Mouse (Mus musculus) lung, postnatal 14 days (tissue): Measurements from ENCODE around the gene Lypla2.

Experiments
- DNase-seq: peaks from one replicate; pipeline ENCODE4 v3.0.0; 2021

Lypla2 gene

DNA sequence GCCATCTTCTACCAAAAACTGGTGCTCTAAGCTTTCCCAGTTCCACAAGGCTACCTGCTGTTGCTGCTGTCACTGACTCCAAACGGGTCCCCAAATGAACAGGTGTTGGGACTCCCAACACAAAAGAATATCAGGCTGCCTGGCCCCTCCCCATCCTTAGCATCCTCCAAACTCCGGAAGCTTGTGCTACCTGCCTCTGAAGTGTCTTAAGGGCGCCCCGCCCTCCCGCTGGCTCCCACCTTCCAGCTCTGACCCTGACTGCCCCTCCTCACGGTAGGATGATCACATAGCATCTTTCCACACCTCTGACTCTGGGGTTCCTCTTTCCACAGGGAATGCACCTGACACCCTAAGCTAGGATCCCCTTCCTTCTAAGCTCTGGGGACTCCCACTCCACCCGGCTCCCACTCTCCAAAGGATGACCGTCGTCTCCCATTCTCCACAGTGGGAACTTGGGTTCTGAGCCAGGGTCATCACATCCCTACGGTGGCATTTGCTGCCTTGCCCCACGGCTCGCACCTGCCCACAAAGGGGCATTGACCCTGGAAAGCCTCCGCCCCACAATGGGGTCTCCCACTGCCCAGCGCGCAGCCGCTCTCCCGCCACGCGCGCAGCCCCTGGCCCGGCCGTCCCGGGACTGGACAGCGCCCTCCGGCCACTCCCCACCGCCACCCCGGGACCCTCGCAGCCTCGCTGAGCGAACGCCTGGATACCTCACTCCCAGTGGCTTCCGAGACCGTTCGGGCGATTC is 446 bp downstream of the Lypla2 start:
- DNase-seq = no peak

GRCm38 (mm10) chr4:135970585-135970984 is 1.8 kb downstream of the Lypla2 start:
- no peak for DNase-seq

- DNase-seq = no peak
Measured at GRCm38 (mm10) chr4:135969070-135969750, 3.2 kb downstream of the Lypla2 start.

- no peak for DNase-seq
Measured at GRCm38 (mm10) chr4:135968271-135968869, 4.1 kb downstream of the Lypla2 start.

- DNase-seq = no peak
Measured at GRCm38 (mm10) chr4:135967086-135967760, 5.2 kb downstream of the Lypla2 start.

GRCm38 (mm10) chr4:135966283-135966682 is 6.1 kb downstream of the Lypla2 start:
- no peak for DNase-seq

DNA sequence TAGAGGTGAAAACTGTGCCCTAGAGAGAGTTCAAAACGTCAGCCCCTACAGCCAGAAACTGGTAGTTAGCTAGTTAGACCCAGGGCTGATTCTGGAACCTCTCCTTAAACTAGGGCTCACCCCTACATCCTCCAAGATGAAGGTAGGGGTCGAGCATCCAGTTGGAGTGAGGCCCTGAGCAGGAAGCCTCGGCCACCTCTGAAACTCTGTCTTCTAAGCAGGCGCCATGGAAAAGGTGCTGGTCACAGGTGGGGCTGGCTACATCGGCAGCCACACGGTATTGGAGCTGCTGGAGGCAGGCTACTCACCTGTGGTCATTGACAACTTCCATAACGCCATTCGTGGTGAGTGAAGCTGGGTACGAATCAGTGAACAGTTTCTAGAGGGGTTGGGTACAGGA is 7.3 kb downstream of the Lypla2 start:
- DNase-seq = no peak

- DNase-seq = peak; percentile 70
Measured at GRCm38 (mm10) chr4:135964426-135964825, 8.0 kb downstream of the Lypla2 start.

- DNase-seq = peak; percentile 94
Measured at GRCm38 (mm10) chr4:135963457-135964193, 8.8 kb downstream of the Lypla2 start, which contains the start of gene Gale. Gene Gale (plus strand): TSS chr4:135963727.

DNA sequence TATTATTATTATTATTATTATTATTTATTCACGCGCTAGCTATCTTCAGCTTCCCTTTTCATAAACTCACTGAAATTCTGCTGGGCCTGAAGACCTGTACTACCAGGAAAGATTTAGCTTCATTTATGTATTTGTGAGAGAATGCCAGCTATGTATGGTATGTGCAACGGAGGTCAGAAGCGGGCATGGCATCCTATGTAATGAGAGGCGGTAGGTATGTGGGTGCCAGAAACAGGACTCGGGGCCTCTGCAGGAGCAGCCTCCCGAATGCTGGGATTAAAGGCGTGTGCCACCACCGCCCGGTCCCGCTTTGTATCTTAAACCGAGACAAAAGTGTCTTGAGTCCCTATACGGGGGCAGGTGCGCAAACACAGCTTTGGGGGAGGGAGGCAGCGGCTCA is 9.5 kb downstream of the Lypla2 start:
- DNase-seq = no peak

DNA sequence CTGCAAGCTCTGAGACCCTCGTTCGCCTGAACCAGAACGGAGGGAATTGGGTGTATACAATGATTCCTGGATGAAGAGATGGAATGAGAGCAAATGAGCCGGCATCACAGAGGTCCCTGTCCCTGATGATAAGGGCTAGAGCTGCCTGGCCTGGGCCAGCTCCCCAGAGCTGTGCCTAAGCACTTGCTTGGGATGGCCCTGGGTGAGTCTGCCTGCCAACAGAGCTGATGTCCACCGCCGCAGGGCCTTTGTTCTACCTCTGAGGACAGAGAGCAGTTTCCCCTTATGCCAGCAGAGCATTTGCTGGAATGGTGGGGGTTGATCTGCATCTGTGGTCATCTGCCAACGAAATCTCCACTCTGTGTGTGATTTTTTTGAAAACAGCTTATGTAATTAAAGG is 10.2 kb downstream of the Lypla2 start:
- DNase-seq = no peak

DNA sequence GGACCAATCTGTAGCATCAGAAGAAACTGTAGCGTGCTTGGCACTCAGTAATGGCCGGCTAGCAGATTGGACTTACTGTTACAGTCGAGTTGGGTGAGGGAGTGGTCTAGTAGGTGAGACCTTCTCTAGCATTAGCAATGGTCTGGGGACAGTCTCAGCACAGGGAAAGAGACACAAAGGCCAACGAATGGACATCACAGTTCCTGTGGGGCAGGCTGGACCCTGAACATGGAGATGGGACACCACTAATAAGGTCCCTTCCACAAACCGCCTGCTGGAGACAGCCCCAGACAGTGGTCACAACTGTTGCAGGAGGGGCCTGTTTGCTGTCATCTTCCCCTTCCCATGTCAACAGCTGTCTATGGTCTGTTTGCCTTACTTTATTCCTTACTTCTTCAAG is 10.7 kb downstream of the Lypla2 start:
- no peak for DNase-seq

DNA sequence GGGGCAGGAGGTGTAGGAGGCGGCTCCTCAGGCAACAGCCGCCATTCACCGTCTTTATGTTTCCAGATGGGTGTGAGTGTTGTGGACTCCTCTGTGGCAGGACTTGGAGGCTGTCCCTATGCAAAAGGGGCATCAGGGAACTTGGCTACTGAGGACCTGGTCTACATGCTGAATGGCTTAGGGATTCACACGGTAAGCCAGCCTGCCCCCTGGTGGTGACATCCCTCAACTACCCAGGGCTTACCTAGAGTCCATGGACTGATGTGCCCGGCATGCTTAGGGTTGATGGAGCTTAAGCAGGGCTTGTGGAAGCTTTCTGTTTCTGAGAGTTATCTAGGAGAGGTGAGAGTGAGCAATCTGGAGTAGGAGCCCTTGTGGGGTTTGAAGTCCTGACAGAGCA is 11.7 kb downstream of the Lypla2 start:
- peak; percentile 89 for DNase-seq

GRCm38 (mm10) chr4:135958354-135958753 is 14.1 kb downstream of the Lypla2 start:
- DNase-seq = no peak

DNA sequence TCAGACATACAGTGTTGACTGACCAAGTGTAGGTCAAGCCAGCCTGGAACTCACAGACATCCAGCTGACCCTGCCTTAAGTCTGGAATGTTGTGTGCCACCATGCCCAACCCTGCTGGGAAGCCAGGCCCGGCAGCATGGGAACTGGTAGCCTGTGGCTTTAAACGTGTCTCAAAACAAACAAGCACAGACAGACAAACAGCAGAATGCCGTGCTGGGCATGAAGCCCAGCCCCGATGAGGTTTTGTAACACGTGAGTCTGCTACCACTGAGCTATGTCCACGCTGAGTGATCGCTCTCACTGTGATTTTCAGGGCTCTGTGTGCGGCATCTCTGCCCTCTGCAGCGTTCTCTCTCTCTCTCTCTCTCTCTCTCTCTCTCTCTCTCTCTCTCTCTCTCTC is 16.5 kb downstream of the Lypla2 start:
- no peak for DNase-seq

- peak; percentile 86 for DNase-seq
Measured at GRCm38 (mm10) chr4:135954241-135954640, 18.2 kb downstream of the Lypla2 start.

DNA sequence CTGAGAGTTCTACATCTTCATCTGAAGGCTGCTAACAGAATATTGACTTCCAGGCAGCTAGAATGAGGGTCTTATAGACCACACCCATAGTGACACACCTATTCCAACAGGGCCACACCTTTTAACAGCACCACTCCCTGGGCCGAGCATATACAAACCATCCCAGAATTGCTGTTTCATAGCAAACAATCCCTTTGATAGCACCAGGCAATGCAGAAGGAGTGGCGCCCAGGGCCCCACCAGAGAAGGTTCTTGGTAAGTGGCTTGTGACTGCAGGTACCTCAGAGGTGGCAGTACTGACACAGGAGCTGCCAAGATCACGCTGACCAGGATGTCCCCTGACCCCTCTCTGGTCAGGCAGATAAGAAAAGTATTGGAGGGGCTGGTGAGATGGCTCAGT is 19.2 kb downstream of the Lypla2 start:
- no peak for DNase-seq

DNA sequence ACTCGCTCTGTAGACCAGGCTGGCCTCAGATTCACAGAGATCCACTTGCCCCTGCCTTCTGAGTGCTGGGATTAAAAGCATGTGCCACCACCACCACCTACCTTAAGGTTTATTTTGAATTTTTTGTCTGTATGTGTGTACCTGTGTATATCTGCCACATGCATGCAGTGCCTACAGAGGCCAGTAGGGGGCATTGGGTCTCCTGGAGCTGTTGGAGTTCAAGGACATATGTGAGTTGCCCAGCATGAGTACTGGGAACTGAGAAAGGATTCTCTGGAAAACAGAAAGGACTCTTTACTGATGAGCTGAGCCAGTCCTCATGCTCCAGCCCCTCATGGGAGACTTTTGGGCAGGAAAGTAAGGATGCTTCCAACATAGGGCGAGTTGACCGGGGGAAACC is 20.9 kb downstream of the Lypla2 start:
- no peak for DNase-seq

DNA sequence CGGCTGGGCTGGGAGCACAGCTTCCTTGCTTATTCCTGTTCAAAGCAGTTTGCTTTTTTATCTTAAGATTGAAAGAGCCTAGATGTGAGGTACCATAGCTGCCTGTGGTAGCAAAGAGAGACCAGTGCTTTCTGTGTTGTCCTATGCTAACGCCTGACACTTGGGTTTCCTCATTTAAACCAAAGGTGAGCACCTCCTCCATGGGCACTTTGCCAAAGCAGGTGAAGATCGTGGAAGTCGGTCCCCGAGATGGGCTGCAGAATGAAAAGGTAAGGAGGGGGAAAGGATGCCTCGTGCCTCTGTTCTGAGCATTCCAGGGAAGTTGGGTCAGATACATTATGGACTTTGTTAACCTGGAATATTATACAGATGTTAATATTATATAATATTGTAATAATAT is 22.1 kb downstream of the Lypla2 start:
- DNase-seq = no peak

- no peak for DNase-seq
Measured at GRCm38 (mm10) chr4:135949911-135950310, 22.5 kb downstream of the Lypla2 start.

DNA sequence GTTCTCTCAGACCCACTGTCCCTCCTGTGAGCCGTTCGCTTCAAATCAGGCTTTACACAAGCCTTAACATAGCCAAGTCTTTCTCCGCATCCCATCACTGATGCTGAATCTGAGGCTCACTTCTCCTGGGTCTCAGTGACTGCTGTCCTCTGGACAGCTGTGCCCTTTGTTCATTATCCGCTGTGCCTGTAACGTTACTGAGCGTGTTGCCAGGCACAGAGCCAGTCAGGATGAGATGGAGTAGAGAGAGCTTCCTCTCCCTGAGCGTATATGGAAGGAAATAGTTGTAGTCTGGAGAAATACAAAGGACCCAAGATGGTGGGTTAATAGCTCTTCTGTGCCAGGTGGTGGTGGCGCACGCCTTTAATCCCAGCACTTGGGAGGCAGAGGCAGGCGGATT is 23.0 kb downstream of the Lypla2 start:
- DNase-seq = peak; percentile 54

GRCm38 (mm10) chr4:135948142-135948541 is 24.3 kb downstream of the Lypla2 start:
- no peak for DNase-seq
